Mouse (Mus musculus): Measurements from ENCODE around the gene Defb35. TPM values are rescaled to one million over a fixed set of nuclear protein-coding genes. Genes with fewer than 3 reads are reported as not detected.

Gene Defb35
- polyA plus RNA-seq, 1 experiment, result not detected

- no peak overlapping the region for H3K4me3 ChIP-seq (ENCODE audit: low read depth, low read length)
- H3K27me3 ChIP-seq (ENCODE audit: control insufficient read depth, insufficient read depth, low read length), result no peaks in the 10 kb centered on the region
- no peak for TF ChIP-seq CTCF (IDR thresholded peaks at IDR 0.05; ENCODE audit: extremely low read depth, insufficient read length, insufficient replicate concordance, low read depth, low read length)
- TF ChIP-seq POLR2A (IDR thresholded peaks at IDR 0.05; ENCODE audit: low read depth, low read length), result no peak
- no peaks in the 10 kb centered on the region for H3K4me1 ChIP-seq (ENCODE audit: control insufficient read depth, insufficient read depth, insufficient read length, low read length)
- no peak overlapping the region for H3K27ac ChIP-seq (ENCODE audit: insufficient read depth, low read depth, low read length)
- WGBS, result 54% methylated on average over 8 of the region's 8 CpGs
- H3K36me3 ChIP-seq (ENCODE audit: control insufficient read depth, insufficient read depth, low read length), result no peaks in the 10 kb centered on the region
These were observed 43.6 kb downstream of the Defb35 start for GRCm38 (mm10) chr8:21981664-21982337.

Other genes with a start within 250 kb of the Defb35 start
- gene AY761184, start 234.7 kb upstream of the Defb35 start, polyA plus RNA-seq (2012; rRNA removed), result 271 and 1,244 TPM in 2 replicates
- 1,324 and 5,253 TPM in 2 replicates for gene Defa24, start 203.9 kb upstream of the Defb35 start, polyA plus RNA-seq (2012; rRNA removed)
- gene Defb50, start 114.8 kb upstream of the Defb35 start, polyA plus RNA-seq (2012; rRNA removed), result not detected in 2 replicates
- gene Defb2, start 98.4 kb upstream of the Defb35 start, polyA plus RNA-seq (2012; rRNA removed), result not detected in 2 replicates
- not detected in 2 replicates for gene Defb10, start 79.5 kb upstream of the Defb35 start, polyA plus RNA-seq (2012; rRNA removed)
- not detected in 2 replicates for gene Defb9, start 52.9 kb upstream of the Defb35 start, polyA plus RNA-seq (2012; rRNA removed)
- gene Defb11, start 31.9 kb upstream of the Defb35 start, polyA plus RNA-seq (2012; rRNA removed), result not detected in 2 replicates
- not detected in 2 replicates for gene Defb15, start 5.6 kb upstream of the Defb35 start, polyA plus RNA-seq (2012; rRNA removed)
- gene Defb13, start 8.4 kb downstream of the Defb35 start, polyA plus RNA-seq (2012; rRNA removed), result not detected in 2 replicates
- not detected in 2 replicates for gene Fam90a1a, start 20.4 kb downstream of the Defb35 start, polyA plus RNA-seq (2012; rRNA removed)
- not detected in 2 replicates for gene Ccdc70, start 31.4 kb downstream of the Defb35 start, polyA plus RNA-seq (2012; rRNA removed)
- 5.5 and 5.7 TPM in 2 replicates for gene Atp7b, start 122.0 kb downstream of the Defb35 start, polyA plus RNA-seq (2012; rRNA removed)
- 0.95 and 1.3 TPM in 2 replicates for gene Alg11, start 122.4 kb downstream of the Defb35 start, polyA plus RNA-seq (2012; rRNA removed)
- not detected in 2 replicates for gene Nek5, start 186.7 kb downstream of the Defb35 start, polyA plus RNA-seq (2012; rRNA removed)
- gene Nek3, start 228.1 kb downstream of the Defb35 start, polyA plus RNA-seq (2012; rRNA removed), result 1.6 and 3.2 TPM in 2 replicates
- 1.0 and 2.1 TPM in 2 replicates for gene Ckap2, start 247.5 kb downstream of the Defb35 start, polyA plus RNA-seq (2012; rRNA removed)

All from small intestine, adult 2 months (tissue).